Mouse (Mus musculus): Measurements from ENCODE around the gene Gm43191. TPM values are rescaled to one million over a fixed set of nuclear protein-coding genes. Genes with fewer than 3 reads are reported as not detected.
"Not testable (repeated sequence)": the region's sequence is repeated elsewhere in the genome, so short reads cannot be mapped to it uniquely, and the experiment has no call there.

Gm43191 gene
- polyA plus RNA-seq, 1 experiment from 2014 or later: not detected

GRCm38 (mm10) chr3:116658928-116659565 is 22.0 kb downstream of the Gm43191 start:
- Histone ChIP-seq H3K36me3 (ENCODE audit: poor library complexity, severe bottlenecking) (no peaks in the 10 kb centered on the region), H3K4me1 (peaks cover 35% of the 10 kb centered on the region), H3K4me2 (no peak overlapping the region), H3K4me3 (no peak overlapping the region), H3K9ac (no peak overlapping the region), H3K27ac (no peak overlapping the region), H3K27me3 (no peaks in the 10 kb centered on the region), H3K9me3 (replicated peaks) (no peaks in the 10 kb centered on the region)
- WGBS: 66% methylated on average over 15 of the region's 15 CpGs
- no peak for ATAC-seq

- Histone ChIP-seq H3K27me3 (no peaks in the 10 kb centered on the region), H3K36me3 (ENCODE audit: poor library complexity, severe bottlenecking) (no peaks in the 10 kb centered on the region), H3K4me1 (peaks cover 42% of the 10 kb centered on the region), H3K27ac (no peak overlapping the region), H3K9ac (no peak overlapping the region), H3K4me3 (no peak overlapping the region), H3K9me3 (replicated peaks) (no peaks in the 10 kb centered on the region), H3K4me2 (no peak overlapping the region)
- WGBS: 84% methylated on average over 7 of the region's 7 CpGs
- no peak for ATAC-seq
Observed at GRCm38 (mm10) chr3:116656184-116656965, 24.7 kb downstream of the Gm43191 start.

GRCm38 (mm10) chr3:116654051-116654450 is 27.0 kb downstream of the Gm43191 start:
- H3K4me2 ChIP-seq; H3K36me3 ChIP-seq (ENCODE audit: poor library complexity, severe bottlenecking); H3K9me3 ChIP-seq (replicated peaks); H3K4me3 ChIP-seq; ATAC-seq; H3K27me3 ChIP-seq; H3K9ac ChIP-seq; H3K27ac ChIP-seq: not testable (repeated sequence)
- WGBS: 96% methylated on average over 11 of the region's 11 CpGs
- H3K4me1 ChIP-seq: peaks cover 20% of the 10 kb centered on the region

- Histone ChIP-seq H3K4me1 (peaks cover 16% of the 10 kb centered on the region), H3K36me3 (ENCODE audit: poor library complexity, severe bottlenecking) (peaks cover 10% of the 10 kb centered on the region; the same call in 1 of the 2 replicates), H3K27me3 (no peaks in the 10 kb centered on the region), H3K4me2 (no peak overlapping the region), H3K27ac (no peak overlapping the region; the same call in 1 of the 2 replicates), H3K4me3 (no peak overlapping the region), H3K9me3 (replicated peaks) (no peaks in the 10 kb centered on the region), H3K9ac (no peak overlapping the region)
- ATAC-seq: no peak
- WGBS: 73% methylated on average over 5 of the region's 5 CpGs
Observed at GRCm38 (mm10) chr3:116653278-116653945, 27.6 kb downstream of the Gm43191 start.

GRCm38 (mm10) chr3:116652033-116652446 is 29.0 kb downstream of the Gm43191 start:
- H3K4me3 ChIP-seq: no peak overlapping the region
- 55% methylated on average over 3 of the region's 3 CpGs for WGBS
- H3K27me3 ChIP-seq: no peaks in the 10 kb centered on the region
- no peak overlapping the region for H3K4me2 ChIP-seq
- H3K9ac ChIP-seq: no peak overlapping the region
- no peaks in the 10 kb centered on the region for H3K9me3 ChIP-seq (replicated peaks)
- peaks cover 11% of the 10 kb centered on the region; the same call in 1 of the 2 replicates for H3K4me1 ChIP-seq
- ATAC-seq: peak; percentile 53; the same call in 1 of the 2 replicates
- H3K27ac ChIP-seq: no peak overlapping the region
- H3K36me3 ChIP-seq (ENCODE audit: poor library complexity, severe bottlenecking): peaks cover 14% of the 10 kb centered on the region; the same call in 1 of the 2 replicates

GRCm38 (mm10) chr3:116650698-116651097 is 30.4 kb downstream of the Gm43191 start:
- Histone ChIP-seq H3K4me1 (peaks cover 11% of the 10 kb centered on the region; the same call in 1 of the 2 replicates), H3K4me2 (no peak overlapping the region), H3K36me3 (ENCODE audit: poor library complexity, severe bottlenecking) (peaks cover 22% of the 10 kb centered on the region), H3K27me3 (no peaks in the 10 kb centered on the region), H3K9ac (no peak overlapping the region), H3K9me3 (replicated peaks) (no peaks in the 10 kb centered on the region), H3K27ac (no peak overlapping the region), H3K4me3 (no peak overlapping the region)
- ATAC-seq: no peak
- WGBS: 98% methylated on average over 9 of the region's 9 CpGs

GRCm38 (mm10) chr3:116648805-116649204 is 32.3 kb downstream of the Gm43191 start:
- ATAC-seq: no peak
- Histone ChIP-seq H3K27me3 (no peaks in the 10 kb centered on the region), H3K4me1 (peaks cover 9% of the 10 kb centered on the region; the same call in 1 of the 2 replicates), H3K36me3 (ENCODE audit: poor library complexity, severe bottlenecking) (peaks cover 36% of the 10 kb centered on the region), H3K9me3 (replicated peaks) (no peaks in the 10 kb centered on the region), H3K4me2 (no peak overlapping the region), H3K9ac (no peak overlapping the region), H3K27ac (no peak overlapping the region), H3K4me3 (no peak overlapping the region)
- WGBS: 95% methylated on average over 7 of the region's 7 CpGs

GRCm38 (mm10) chr3:116646387-116646786 is 34.7 kb downstream of the Gm43191 start:
- no peak overlapping the region for H3K9ac ChIP-seq
- peaks cover 55% of the 10 kb centered on the region for H3K36me3 ChIP-seq (ENCODE audit: poor library complexity, severe bottlenecking)
- no peak overlapping the region for H3K4me3 ChIP-seq
- H3K9me3 ChIP-seq (replicated peaks): no peaks in the 10 kb centered on the region
- H3K27ac ChIP-seq: no peak overlapping the region
- H3K4me1 ChIP-seq: no peaks in the 10 kb centered on the region
- no peaks in the 10 kb centered on the region for H3K27me3 ChIP-seq
- no peak for ATAC-seq
- WGBS: 93% methylated on average over 1 of the region's 1 CpGs
- no peak overlapping the region for H3K4me2 ChIP-seq

- no peak overlapping the region for H3K9ac ChIP-seq
- H3K4me1 ChIP-seq: no peaks in the 10 kb centered on the region
- H3K36me3 ChIP-seq (ENCODE audit: poor library complexity, severe bottlenecking): peaks cover 79% of the 10 kb centered on the region
- no peak overlapping the region for H3K27ac ChIP-seq
- WGBS: 95% methylated on average over 2 of the region's 2 CpGs
- no peak for ATAC-seq
- H3K4me2 ChIP-seq: no peak overlapping the region
- no peaks in the 10 kb centered on the region for H3K27me3 ChIP-seq
- no peak overlapping the region for H3K4me3 ChIP-seq
- no peaks in the 10 kb centered on the region for H3K9me3 ChIP-seq (replicated peaks)
Observed at GRCm38 (mm10) chr3:116642373-116642772, 38.7 kb downstream of the Gm43191 start.

GRCm38 (mm10) chr3:116641811-116642371 is 39.2 kb downstream of the Gm43191 start:
- Histone ChIP-seq H3K27ac (no peak overlapping the region), H3K27me3 (no peaks in the 10 kb centered on the region), H3K9ac (no peak overlapping the region), H3K4me1 (no peaks in the 10 kb centered on the region), H3K4me3 (no peak overlapping the region), H3K36me3 (ENCODE audit: poor library complexity, severe bottlenecking) (peaks cover 78% of the 10 kb centered on the region), H3K4me2 (no peak overlapping the region), H3K9me3 (replicated peaks) (no peaks in the 10 kb centered on the region)
- ATAC-seq: no peak
- 94% methylated on average over 6 of the region's 6 CpGs for WGBS

- 82% methylated on average over 1 of the region's 1 CpGs for WGBS
Observed at GRCm38 (mm10) chr3:116640024-116640423, 41.0 kb downstream of the Gm43191 start.

GRCm38 (mm10) chr3:116638572-116638971 is 42.5 kb downstream of the Gm43191 start:
- H3K4me3 ChIP-seq: no peak overlapping the region
- 96% methylated on average over 7 of the region's 7 CpGs for WGBS
- H3K27me3 ChIP-seq: no peaks in the 10 kb centered on the region
- H3K4me1 ChIP-seq: no peaks in the 10 kb centered on the region
- no peak overlapping the region for H3K27ac ChIP-seq
- ATAC-seq: no peak
- H3K9ac ChIP-seq: no peak overlapping the region
- H3K9me3 ChIP-seq (replicated peaks): no peaks in the 10 kb centered on the region
- peaks cover 85% of the 10 kb centered on the region for H3K36me3 ChIP-seq (ENCODE audit: poor library complexity, severe bottlenecking)
- no peak overlapping the region for H3K4me2 ChIP-seq

More at GRCm38 (mm10) chr3:116640024-116640423, 41.0 kb downstream of the Gm43191 start:
- no peaks in the 10 kb centered on the region for H3K27me3 ChIP-seq
- H3K4me1 ChIP-seq: no peaks in the 10 kb centered on the region
- no peak for ATAC-seq
- no peak overlapping the region for H3K4me3 ChIP-seq
- no peak overlapping the region for H3K27ac ChIP-seq
- H3K36me3 ChIP-seq (ENCODE audit: poor library complexity, severe bottlenecking): peaks cover 81% of the 10 kb centered on the region
- H3K9me3 ChIP-seq (replicated peaks): no peaks in the 10 kb centered on the region
- no peak overlapping the region for H3K9ac ChIP-seq
- no peak overlapping the region for H3K4me2 ChIP-seq
